Mouse (Mus musculus): ENCODE results near the gene 9230112D13Rik. TPM values are rescaled to one million over a fixed set of nuclear protein-coding genes. Genes with fewer than 3 reads are reported as not detected.

9230112D13Rik gene
- total and polyA plus RNA-seq, 3 experiments: not detected

DNA sequence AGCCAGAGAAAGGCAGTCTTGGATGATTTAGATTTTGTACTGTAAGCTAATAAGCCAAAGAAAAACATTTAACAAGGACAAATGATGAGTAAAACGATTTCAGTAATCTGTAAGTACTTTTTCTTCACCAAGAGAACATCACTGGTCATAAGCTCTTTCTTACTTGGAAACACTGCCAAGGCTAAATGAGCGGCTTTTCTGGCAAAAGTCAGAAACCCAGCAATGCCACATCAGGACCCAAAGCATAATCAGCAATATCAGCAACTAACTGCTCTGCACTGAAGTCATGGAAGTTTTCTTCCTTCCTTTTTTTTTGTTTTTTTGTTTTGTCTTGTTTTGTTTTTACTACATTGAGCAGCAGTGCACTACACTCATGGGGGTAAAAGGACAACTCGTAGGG, 25.3 kb downstream of the 9230112D13Rik start:
- Histone ChIP-seq H3K9me3 (replicated peaks; ENCODE audit: insufficient read depth, low read length) (no peaks in the 10 kb centered on the region), H3K27me3 (ENCODE audit: control insufficient read depth in 1 of 2, insufficient read depth in 2 of 2, low read length in 2 of 2) (no peaks in the 10 kb centered on the region)
- DNase-seq (ENCODE audit: low read depth, low spot score): no peak

DNA sequence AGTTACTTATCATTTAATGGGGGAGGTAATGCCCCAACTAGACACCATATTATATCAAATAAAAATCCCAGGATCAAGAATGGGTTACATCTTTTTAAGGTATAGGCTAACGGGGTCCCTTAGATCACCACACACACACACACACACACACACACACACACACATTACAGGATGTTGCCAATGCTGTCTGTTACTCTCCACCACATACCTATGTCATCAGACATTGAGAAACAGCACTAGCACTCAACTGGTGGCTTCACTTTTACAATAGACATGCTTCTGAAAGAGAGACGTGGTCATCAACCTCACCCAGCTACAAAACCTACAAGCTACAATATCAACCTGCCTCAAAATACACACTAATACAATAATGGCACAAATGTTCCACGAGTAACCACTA, 28.9 kb downstream of the 9230112D13Rik start:
- Histone ChIP-seq H3K4me3 (ENCODE audit: control insufficient read depth in 1 of 2, insufficient read depth in 1 of 2, low read depth in 2 of 2, low read length in 2 of 2) (no peak overlapping the region), H3K27me3 (ENCODE audit: control insufficient read depth in 1 of 2, insufficient read depth in 2 of 2, low read length in 2 of 2) (no peaks in the 10 kb centered on the region; a peak in 1 of 4 replicates), H3K79me2 (ENCODE audit: control insufficient read depth, insufficient read depth, low read length, poor library complexity) (no peaks in the 10 kb centered on the region; the same call in 1 of the 2 replicates), H3K4me1 (ENCODE audit: control insufficient read depth in 1 of 2, insufficient read depth in 2 of 2, low read length in 2 of 2) (no peaks in the 10 kb centered on the region; a peak in 1 of 4 replicates), H3K36me3 (ENCODE audit: control insufficient read depth in 1 of 2, insufficient read depth in 2 of 2, low read length in 2 of 2) (no peaks in the 10 kb centered on the region), H3K9me3 (replicated peaks; ENCODE audit: insufficient read depth, low read length) (no peaks in the 10 kb centered on the region), H3K9ac (ENCODE audit: control insufficient read depth, low read depth, low read length, poor library complexity, severe bottlenecking) (no peak overlapping the region), H3K27ac (ENCODE audit: control insufficient read depth, low read depth, low read length) (no peak overlapping the region)
- DNase-seq (ENCODE audit: low read depth, low spot score): no peak
- TF ChIP-seq TAL1 (IDR thresholded peaks at IDR 0.05; ENCODE audit: low read length) (no peak), GABPA (IDR thresholded peaks at IDR 0.05; ENCODE audit: low read depth, low read length) (no peak), USF2 (IDR thresholded peaks at IDR 0.05; ENCODE audit: borderline replicate concordance in 1 of 2, insufficient read depth in 1 of 2, low read depth in 1 of 2, low read length in 2 of 2) (no peak), POLR2A (IDR thresholded peaks at IDR 0.05; ENCODE audit: control insufficient read depth in 1 of 2, insufficient read depth in 1 of 2, low read depth in 1 of 2, low read length in 2 of 2, poor library complexity in 1 of 2) (no peak), ZKSCAN1 (IDR thresholded peaks at IDR 0.05; ENCODE audit: low read depth, low read length) (no peak)

More for the DNA sequence above, 25.3 kb downstream of the 9230112D13Rik start:
- no peak overlapping the region for H3K9ac ChIP-seq (ENCODE audit: control insufficient read depth, low read depth, low read length, poor library complexity, severe bottlenecking)
- no peak overlapping the region for H3K27ac ChIP-seq (ENCODE audit: control insufficient read depth, low read depth, low read length)
- no peak overlapping the region for H3K4me3 ChIP-seq (ENCODE audit: control insufficient read depth in 1 of 2, insufficient read depth in 1 of 2, low read depth in 2 of 2, low read length in 2 of 2)
- TF ChIP-seq MYC (IDR thresholded peaks at IDR 0.05; ENCODE audit: low read depth, low read length): no peak
- TF ChIP-seq SMC3 (IDR thresholded peaks at IDR 0.05; ENCODE audit: low read depth, low read length): no peak
- no peak for TF ChIP-seq RCOR1 (IDR thresholded peaks at IDR 0.05; ENCODE audit: low read depth, low read length)
- no peak for TF ChIP-seq JUND (IDR thresholded peaks at IDR 0.05; ENCODE audit: low read depth, low read length)
- TF ChIP-seq MYB (IDR thresholded peaks at IDR 0.05; ENCODE audit: low read depth, low read length): no peak
- no peak for TF ChIP-seq MAX (IDR thresholded peaks at IDR 0.05; ENCODE audit: low read length)
- TF ChIP-seq CHD2 (IDR thresholded peaks at IDR 0.05; ENCODE audit: low read length): no peak
- no peak for TF ChIP-seq EP300 (IDR thresholded peaks at IDR 0.05; ENCODE audit: low read depth in 1 of 2, low read length in 2 of 2)
- TF ChIP-seq POLR2A (IDR thresholded peaks at IDR 0.05; ENCODE audit: control insufficient read depth in 1 of 2, insufficient read depth in 1 of 2, low read depth in 1 of 2, low read length in 2 of 2, poor library complexity in 1 of 2): no peak
- TF ChIP-seq ELF1 (IDR thresholded peaks at IDR 0.05; ENCODE audit: low read depth, low read length): no peak
- TF ChIP-seq MAZ (IDR thresholded peaks at IDR 0.05; ENCODE audit: low read depth, low read length): no peak
- TF ChIP-seq E2F4 (IDR thresholded peaks at IDR 0.05; ENCODE audit: borderline replicate concordance, low read depth, low read length): no peak
- no peak for TF ChIP-seq CHD1 (IDR thresholded peaks at IDR 0.05; ENCODE audit: low read depth, low read length)
- no peak for TF ChIP-seq ZMIZ1 (IDR thresholded peaks at IDR 0.05; ENCODE audit: low read depth, low read length)
- TF ChIP-seq MEF2A (IDR thresholded peaks at IDR 0.05; ENCODE audit: extremely low read depth, insufficient replicate concordance, low read depth, low read length, poor library complexity, severe bottlenecking): no peak
- no peak for TF ChIP-seq USF2 (IDR thresholded peaks at IDR 0.05; ENCODE audit: borderline replicate concordance in 1 of 2, insufficient read depth in 1 of 2, low read depth in 1 of 2, low read length in 2 of 2)
- no peaks in the 10 kb centered on the region; a peak in 1 of 4 replicates for H3K4me1 ChIP-seq (ENCODE audit: control insufficient read depth in 1 of 2, insufficient read depth in 2 of 2, low read length in 2 of 2)
- H3K36me3 ChIP-seq (ENCODE audit: control insufficient read depth in 1 of 2, insufficient read depth in 2 of 2, low read length in 2 of 2): no peaks in the 10 kb centered on the region; a peak in 1 of 4 replicates
- H3K79me2 ChIP-seq (ENCODE audit: control insufficient read depth, insufficient read depth, low read length, poor library complexity): peaks cover 2% of the 10 kb centered on the region
